Mouse (Mus musculus): ENCODE measurements around the gene Sqstm1.

DNA sequence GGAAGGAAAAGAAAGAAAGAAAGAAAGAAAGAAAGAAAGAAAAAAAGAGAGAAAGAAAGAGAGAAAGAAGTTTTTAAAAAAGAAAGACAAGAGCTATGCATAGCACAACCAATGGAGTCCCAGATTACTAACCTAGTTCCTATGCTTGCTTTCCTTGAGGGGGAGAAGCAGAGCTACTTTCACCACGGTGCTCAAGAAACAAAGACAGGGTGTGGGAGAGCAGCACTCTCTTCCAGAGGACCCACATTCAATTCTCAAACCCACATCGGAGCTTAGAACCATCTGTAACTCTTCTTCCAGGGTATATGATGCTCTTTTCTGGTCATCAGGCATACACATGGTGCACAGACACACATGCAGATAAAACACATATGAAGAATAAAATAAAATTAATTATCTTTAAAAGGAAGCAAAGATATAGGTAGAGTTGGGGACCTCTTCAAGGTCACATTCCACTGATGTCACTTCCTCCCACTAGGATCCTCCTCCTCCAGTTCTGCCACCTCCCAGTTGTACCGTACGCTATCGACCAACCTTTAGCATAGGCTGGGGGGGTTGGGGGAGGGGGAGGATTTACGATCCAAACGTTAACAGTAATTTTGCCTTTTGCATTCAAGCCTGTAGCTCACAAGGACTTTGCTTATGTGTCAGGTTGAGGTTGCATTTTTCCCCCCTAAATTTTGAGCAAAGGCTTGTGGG is 38.0 kb upstream of the Sqstm1 start:
- no peak for TF ChIP-seq CTCF (IDR thresholded peaks at IDR 0.05; ENCODE audit: extremely low read depth, insufficient read depth, insufficient read length, insufficient replicate concordance)
- no peak for TF ChIP-seq POLR2A (IDR thresholded peaks at IDR 0.05; ENCODE audit: low read depth, low read length)

All from spleen, adult 2 months (tissue).